Mouse (Mus musculus) T-cell, adult 2 months (primary cell): ENCODE results near the gene Akirin2.
"Not testable (repeated sequence)": the region's sequence is repeated elsewhere in the genome, so short reads cannot be mapped to it uniquely, and the experiment has no call there.

Experiments used
- DNase-seq: peaks from one replicate; pipeline ENCODE4 v3.0.0; 2022; ENCODE audit warnings: low spot score

The Akirin2 gene

GRCm38 (mm10) chr4:34550748-34551097, at the start of gene Akirin2:
Akirin2 (plus strand) TSS chr4:34550937.
- DNase-seq = no peak

- DNase-seq = no peak
Observed at GRCm38 (mm10) chr4:34510305-34510704, 40.4 kb upstream of the Akirin2 start.

- no peak for DNase-seq
Observed at GRCm38 (mm10) chr4:34522846-34523245, 27.9 kb upstream of the Akirin2 start.

- DNase-seq = no peak
Observed at GRCm38 (mm10) chr4:34523586-34523985, 27.2 kb upstream of the Akirin2 start.

- no peak for DNase-seq
Observed at GRCm38 (mm10) chr4:34526771-34527170, 24.0 kb upstream of the Akirin2 start.

GRCm38 (mm10) chr4:34528430-34529100, 22.2 kb upstream of the Akirin2 start:
- no peak for DNase-seq

- no peak for DNase-seq
Observed at GRCm38 (mm10) chr4:34529379-34529778, 21.4 kb upstream of the Akirin2 start.

GRCm38 (mm10) chr4:34529941-34530340, 20.8 kb upstream of the Akirin2 start:
- DNase-seq = no peak

- peak; percentile 94 for DNase-seq
Observed at GRCm38 (mm10) chr4:34549981-34550747, 573 bp upstream of the Akirin2 start.

- peak; percentile 51 for DNase-seq
Observed at GRCm38 (mm10) chr4:34551098-34551809, 517 bp downstream of the Akirin2 start.

- DNase-seq = no peak
Observed at GRCm38 (mm10) chr4:34551966-34552365, 1.2 kb downstream of the Akirin2 start.

GRCm38 (mm10) chr4:34554596-34554995, 3.9 kb downstream of the Akirin2 start:
- no peak for DNase-seq

- DNase-seq = no peak
Observed at GRCm38 (mm10) chr4:34555604-34556003, 4.9 kb downstream of the Akirin2 start.

GRCm38 (mm10) chr4:34556183-34556582, 5.4 kb downstream of the Akirin2 start:
- no peak for DNase-seq

- DNase-seq = peak; percentile 68
Observed at GRCm38 (mm10) chr4:34560971-34561370, 10.2 kb downstream of the Akirin2 start.

GRCm38 (mm10) chr4:34566226-34566625, 15.5 kb downstream of the Akirin2 start:
- DNase-seq = no peak

GRCm38 (mm10) chr4:34572876-34573275, 22.1 kb downstream of the Akirin2 start:
- DNase-seq = no peak

- no peak for DNase-seq
Observed at GRCm38 (mm10) chr4:34577028-34577427, 26.3 kb downstream of the Akirin2 start.

GRCm38 (mm10) chr4:34579215-34579614, 28.5 kb downstream of the Akirin2 start:
- DNase-seq = no peak

GRCm38 (mm10) chr4:34581489-34581888, 30.8 kb downstream of the Akirin2 start:
- not testable (repeated sequence) for DNase-seq

- DNase-seq = no peak
Observed at GRCm38 (mm10) chr4:34581990-34582389, 31.3 kb downstream of the Akirin2 start.

- no peak for DNase-seq
Observed at GRCm38 (mm10) chr4:34582476-34582875, 31.7 kb downstream of the Akirin2 start.

- DNase-seq = no peak
Observed at GRCm38 (mm10) chr4:34583427-34583826, 32.7 kb downstream of the Akirin2 start.
